Mouse (Mus musculus) R1 (cell line): ENCODE data around the gene Apln.

Experiments used
- DNase-seq: peaks from one replicate; pipeline ENCODE4 v3.0.0-alpha.2; 2018; ENCODE audit warnings: low read depth, low spot score

Gene Apln

DNA sequence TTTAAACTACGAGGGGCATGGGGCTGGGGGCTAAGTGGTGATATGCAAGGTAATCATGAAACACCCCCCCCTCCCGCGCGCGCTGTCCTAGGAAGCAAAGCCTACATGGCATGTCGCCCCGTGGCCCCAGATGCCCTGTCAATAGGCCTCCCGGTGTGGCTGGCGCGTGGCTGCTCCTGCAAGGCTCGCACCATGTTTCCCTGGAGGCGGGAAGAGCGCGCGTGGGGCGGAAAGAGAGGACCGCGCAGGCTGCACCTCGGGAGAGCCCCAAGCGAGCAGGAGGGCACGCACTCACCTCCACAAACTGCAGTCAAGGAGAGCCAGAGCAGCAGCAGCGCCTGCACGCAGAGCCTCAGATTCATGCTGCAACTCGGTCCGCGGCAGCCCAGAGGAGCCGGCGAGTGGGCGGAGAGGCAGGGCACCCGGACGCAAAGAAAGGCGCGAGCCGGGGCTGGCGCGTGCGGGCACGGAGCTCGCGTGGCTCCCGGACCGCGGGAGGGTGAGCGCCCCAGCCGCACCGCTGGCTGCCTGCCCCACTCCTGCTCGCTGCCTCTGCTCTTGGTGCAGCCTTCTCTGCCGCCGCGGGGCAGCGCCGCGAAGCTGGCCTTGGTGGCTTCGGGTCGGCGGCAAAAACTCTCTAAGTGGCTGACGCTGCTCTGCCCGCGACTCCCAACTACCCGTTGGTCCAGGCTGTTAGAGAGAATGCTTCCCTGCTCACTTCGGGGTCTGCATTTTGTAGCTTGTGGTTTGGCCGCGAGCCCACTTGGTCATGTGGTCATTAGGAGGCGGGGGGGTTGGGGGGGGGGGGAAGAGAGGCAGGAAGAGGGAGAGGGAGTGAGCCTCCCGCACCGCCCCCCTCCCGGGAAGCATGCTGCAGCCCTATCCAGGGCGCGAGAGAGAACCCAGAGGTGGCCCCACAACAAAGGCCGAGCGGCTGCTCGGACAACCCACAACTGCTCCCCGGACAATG lies at the start of gene Apln:
Apln (minus strand) TSS at position 710 of the 970 bp plus-strand sequence.
- no peak for DNase-seq

DNA sequence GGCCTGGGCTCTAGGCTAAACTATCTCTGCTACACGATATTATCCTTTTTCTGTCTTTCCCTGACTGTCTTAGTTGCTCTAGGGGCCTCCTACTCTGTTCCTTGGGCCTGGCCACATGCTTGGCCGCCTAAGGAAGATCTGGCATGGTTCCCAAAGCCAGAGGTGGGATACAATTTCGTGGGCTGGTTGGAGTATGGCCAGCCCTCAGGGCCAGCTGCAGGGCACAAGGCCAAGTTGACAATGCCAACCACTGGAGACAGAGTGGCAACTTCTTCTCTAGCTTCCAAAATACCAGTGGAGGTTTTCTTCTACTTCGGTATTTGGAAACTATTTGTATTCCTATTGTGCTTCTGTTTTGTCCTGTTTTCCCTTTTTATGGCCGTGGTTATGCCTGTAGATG lies 47.7 kb upstream of the Apln start:
- no peak for DNase-seq

DNA sequence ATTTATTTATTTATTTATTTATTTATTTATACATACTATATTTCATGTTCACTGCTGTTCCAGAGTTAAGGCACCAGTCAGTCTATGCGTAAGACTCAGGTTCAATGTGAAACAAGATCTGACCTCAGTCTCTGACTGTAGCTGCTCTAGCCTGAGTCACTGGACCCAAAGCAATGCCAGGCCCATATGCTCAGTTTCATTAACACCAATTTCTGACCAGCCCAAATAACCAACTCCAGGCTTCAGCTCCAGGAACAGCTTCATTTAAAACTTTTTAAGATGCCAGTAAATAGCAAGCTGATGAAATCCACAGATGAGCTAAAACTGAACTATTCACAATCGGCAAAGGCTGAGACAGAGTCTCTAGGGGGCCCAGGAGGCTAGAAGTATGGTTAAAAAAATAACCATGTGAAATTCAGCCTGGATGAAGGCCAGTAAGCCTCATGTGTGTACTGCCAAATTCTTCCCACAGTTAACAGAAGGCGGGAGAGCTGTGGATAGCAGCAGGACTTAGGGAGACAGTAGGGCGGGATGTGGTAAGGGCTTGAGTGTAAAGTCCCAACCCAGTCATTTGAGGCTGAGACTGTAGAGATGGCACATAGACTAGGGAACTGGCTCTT lies 42.3 kb upstream of the Apln start:
- DNase-seq = no peak

DNA sequence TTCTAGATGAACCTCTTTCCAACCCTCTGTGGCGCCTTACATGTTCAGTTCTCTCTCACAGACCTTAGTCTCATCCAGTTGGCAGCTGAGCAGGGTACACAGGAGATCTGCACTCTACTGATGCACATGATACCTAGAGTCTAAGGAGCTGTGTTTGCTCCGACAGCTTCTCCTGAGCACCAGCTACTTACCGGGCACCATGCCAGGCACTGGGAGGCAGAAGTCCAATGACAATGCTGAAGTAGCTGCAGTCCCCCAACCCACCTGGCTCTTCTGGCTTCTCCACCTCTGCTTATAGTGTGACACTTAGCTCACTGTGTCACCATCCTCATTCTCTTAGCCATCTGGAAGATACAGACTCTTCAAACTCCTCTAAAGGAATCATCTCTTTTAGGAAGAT lies 40.0 kb upstream of the Apln start:
- DNase-seq = no peak

DNA sequence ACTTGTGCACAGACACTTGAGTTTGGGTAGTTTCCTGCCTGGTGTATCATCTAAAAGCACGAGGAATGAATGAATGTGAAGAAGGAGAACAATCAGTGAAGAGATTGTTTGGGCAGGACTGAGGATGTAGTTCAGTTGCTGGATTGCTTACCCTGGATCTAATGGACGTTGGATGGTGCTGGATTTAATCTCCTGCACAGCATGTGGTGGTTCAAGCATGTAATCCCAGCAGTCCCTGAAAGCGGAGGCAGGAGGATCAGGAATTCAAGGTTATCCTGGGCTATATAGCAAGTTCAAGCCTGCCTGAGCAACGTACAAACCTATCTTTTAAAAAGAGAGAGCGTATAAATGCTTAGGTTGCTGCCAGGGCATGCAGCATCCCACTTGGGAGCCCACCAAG lies 37.7 kb upstream of the Apln start:
- peak; percentile 76 for DNase-seq

DNA sequence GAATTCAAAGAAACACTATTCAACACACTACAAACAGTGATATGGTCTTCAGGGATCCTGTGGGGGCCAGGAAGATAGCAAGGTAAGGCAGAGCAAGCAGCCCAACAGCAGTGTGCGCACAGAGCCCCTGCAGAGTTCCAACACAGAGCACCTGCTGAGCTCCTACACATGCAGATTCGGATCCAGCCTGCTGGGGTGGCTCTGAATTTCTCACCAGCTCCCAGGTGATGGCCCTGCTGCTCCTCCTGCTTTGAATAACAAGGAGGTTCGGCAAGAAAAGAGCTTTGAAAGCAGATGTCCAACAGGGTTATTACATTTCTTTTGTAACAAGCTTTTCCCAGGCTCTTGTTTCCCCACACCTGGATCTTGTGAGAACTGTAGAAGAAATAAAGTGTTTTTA lies 37.3 kb upstream of the Apln start:
- DNase-seq = peak; percentile 90

DNA sequence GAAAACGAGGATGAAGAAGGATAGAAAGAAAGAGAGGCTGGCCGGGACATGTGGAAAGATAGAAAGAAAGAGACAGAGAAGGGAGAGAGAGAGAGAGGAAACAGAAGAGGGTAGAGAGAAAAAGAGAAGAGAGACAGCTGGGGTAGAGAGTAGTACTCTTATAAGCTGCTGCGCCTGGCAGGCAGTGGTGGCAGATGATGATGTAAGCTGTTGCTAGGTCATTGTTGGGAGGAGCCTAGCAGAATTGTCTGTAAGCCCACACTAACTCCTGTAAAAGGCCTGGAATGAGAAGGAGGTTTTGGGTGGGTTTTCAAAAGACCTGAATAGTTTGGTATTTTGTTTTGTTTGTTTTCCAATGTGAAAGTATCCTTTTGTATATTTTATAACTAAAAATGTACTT lies 32.2 kb upstream of the Apln start:
- DNase-seq = peak; percentile 21

DNA sequence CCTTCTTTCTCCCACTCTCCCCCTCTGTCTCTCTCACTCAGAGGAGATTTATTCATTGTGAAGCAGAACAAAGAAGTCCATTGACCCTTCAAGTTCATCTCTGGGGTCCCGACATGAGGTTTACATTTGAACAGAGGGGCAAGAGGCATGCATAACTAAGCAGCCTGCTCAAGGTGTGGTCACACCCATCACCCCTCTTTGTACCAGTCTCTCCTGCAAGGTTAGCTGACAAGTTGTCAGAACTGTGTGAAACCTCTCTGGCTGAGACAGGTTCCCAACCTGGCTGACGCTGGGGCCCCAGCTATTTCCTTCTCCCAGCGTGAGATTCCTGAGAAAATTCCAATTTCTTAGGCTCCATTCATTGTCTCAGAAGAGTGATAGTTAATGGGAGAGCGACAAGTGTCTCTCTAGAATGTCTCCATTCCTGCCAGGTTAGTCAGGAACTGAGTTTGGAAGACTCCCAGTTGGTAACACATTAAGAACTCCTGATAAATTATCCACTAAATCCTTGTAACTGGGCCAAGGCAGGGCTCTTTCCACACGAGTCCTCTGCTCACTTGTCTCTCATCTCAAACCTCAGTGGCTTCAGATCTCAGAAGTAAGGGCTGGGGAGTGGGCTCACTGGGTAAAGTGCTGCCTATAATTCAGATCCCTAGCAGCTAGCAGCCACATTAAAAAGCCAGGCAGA lies 29.7 kb upstream of the Apln start:
- DNase-seq = peak; percentile 89

DNA sequence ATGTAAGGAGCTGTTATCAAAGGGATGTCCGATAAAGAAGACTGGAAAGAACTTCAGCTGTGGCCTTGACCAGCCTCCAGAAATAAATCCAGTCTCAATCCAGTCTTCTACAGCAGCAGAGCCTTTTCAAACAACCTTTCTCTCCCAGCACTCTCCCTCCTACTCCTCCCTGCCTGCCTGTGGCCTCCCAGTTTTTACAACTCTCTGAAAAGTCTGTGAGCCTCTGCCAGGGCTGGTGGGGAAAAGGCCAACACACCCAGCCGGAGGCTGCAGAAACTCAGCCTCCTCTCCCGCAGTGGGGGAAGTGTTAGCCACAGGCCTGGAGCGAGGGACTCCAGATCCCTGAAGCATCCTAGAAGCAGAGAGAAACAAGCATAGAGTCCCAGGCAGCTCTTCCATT lies 27.8 kb upstream of the Apln start:
- no peak for DNase-seq

DNA sequence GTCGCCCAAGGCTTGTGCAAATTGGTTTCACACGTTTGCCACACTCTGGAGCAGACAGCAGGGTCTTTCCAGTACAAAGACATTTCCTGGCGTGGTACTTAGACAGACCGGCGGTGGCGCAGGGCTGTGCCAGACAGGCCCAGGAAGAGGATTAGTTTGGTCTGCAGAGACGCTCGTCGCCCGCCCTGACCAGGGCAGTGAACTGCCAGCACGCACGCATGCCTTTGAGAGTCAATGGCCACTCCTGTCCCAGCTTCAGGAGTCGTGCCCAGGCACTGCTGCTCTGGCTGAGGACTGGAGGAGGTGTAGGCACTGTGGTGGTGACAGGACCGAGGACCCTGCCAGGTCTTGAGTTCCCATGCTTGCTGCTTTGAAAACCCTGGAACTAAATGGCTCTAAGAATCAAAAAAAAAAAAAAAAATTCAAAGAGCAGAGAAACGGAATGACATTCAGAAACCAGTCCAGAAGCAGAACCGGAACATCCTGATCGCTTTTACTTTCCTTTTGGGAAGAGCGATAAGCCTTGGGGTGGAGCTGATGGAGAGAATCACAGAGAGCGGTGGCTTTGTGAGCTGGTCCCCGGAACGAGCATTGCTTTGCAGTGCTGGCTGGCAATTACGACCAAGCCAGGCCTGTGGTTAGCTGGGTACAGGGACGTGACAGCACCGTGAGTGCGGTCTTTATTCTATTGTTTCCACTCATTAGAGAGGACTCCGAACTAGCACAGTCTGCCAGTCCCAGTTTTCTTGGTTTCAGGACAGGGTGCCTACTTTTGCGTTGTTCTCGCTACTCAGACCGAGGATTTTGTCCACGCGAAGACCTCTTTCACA lies 19.7 kb upstream of the Apln start:
- peak; percentile 28 for DNase-seq

DNA sequence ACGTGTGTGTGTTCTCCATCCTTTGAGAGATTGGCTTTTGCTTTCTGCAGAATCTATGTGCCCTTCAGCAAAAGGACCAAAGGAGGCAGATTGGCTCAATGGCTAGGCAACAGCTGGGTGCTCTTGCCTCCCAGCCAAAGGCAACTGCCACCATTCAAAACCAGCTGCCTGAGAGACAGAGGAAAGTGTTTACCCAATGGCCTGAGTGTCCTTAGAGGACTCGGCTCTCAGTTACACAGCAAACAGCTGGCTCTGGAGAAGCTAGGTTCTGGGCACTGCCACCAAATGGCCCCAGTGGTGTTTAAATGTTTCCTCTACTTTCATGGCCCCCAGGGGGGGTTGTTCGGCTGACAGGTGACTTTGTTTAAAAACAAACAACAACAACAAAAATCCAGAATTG lies 19.1 kb upstream of the Apln start:
- DNase-seq = no peak

DNA sequence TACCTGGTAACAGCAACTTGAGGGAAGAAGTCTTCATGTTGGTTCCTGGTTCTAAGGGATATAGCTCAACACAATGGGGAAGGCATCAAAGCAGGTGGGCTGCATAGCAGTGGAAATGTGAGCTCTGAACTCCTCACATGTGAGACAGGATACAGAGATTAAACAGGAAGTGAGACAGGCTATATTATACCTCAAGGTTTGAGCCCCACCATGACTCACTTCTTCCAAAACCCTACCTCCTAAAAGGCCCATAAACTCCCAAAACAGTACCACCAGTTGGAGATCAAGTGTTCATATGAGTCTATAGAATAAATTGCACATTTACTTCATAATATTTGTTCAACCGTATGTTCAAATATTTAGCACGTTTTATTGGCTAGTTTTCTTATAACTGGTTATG lies 11.7 kb upstream of the Apln start:
- no peak for DNase-seq

DNA sequence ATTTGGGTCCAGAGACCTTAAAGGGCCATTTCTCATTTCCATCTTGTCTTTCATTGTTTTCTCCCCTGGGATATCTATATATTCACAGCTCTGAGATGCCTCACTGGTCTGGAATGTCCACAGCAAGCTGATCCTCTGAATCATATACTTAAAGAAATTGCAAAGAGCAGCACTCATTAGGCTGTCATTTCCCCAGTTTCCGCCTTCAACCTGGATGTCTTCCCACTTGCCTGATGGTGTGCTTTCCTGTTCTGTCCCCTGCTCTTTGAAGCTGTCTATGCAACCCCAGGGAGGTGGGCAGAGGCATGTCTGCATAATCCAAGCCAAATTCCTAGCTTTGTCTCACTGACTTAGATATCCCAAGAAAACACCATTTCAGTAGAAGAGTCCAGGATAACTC lies 9.6 kb upstream of the Apln start:
- no peak for DNase-seq

DNA sequence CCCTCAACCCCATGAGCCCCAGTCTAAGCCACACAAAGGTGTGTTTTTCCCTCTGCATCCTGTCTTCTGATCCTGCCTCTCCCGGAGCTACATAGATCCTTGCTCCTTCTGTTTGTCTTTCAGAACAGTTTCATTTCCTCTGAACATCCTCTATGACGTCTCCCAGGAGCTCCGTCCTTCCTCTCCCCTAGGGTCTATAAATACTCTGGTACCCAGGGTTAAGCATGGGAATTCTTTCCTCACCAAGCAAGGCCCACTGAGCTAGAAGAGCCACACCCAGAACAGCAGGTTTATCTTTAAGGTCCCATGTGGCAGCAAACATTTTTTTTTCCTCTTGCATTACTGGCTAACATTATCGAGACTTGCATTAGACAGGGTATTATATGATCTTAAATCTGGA lies 8.1 kb upstream of the Apln start:
- DNase-seq = no peak

DNA sequence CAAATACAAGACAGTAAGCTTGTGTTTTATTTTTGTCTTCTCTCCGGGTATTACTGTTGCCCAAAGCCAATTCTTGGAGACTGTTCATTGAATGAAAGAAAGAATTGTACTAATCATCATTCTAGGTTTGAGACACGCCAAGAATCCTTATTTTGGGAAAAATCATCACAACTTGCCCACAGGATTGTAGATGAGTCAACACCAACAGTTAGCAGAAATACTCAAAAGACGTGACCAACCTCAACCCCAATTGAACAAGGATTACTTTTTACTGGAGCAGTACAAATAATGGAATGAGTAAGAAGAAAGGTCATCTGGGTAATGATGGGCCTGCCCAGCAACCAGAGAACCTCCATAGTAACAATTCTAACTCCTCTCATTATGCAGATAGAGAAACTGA lies 5.7 kb upstream of the Apln start:
- DNase-seq = no peak

DNA sequence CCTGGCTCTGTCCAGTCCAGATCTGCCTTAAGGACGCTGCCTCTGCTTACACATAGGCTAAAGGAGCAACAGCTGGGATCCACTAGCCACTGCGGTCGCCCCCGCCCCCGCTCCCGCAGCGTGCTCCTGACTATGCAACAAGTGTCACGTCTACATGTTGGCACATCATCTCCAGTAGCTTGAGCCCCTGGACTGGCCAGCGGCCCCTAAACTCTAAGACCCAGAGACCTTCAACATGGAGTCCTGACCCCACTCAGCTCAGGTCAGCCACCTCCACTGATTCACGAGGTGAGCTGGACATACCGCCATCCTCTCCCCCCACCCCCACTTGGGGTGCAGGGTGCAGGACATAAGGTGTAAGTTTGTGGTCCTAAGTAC lies 898 bp downstream of the Apln start:
- DNase-seq = no peak

DNA sequence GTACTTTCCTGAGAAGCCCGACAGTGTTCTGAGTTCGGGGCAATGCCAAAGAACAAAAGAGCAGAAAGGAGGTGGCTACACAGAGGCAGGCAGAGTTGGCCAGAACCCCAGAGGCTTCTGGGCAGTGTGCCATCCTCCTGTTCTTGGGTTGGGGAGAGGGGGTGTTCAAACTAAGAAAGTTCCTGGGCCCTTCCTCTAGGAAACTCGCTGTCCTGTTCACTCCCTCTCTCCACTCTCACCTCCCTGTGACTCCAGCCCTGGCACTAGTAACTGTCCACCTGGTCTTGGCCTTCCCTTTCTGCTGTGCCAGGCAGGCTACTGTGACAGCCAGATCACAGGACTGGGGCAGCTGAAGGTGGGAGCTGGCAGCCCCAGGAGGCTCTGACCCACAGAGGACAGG lies 1.6 kb downstream of the Apln start:
- no peak for DNase-seq

DNA sequence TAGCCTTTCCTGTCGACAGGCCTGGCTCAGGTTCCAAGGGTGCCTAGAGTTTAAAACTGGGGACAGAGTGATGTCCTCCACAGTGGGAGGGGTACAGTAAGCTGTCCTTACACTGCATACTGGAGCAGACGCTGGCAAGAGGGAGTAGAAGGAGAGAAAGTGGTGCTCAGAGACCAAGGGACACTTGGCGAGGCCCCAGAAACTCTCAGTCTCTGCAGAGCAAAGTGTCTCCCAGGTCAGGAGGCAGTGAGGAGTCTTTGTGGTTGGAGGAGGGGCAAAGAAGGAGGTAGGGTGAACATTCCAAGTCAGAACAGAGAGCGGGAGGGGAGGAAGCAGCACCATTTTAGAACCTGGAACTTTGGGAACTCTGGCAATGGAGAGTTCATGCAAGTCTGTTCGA lies 2.8 kb downstream of the Apln start:
- DNase-seq = no peak

DNA sequence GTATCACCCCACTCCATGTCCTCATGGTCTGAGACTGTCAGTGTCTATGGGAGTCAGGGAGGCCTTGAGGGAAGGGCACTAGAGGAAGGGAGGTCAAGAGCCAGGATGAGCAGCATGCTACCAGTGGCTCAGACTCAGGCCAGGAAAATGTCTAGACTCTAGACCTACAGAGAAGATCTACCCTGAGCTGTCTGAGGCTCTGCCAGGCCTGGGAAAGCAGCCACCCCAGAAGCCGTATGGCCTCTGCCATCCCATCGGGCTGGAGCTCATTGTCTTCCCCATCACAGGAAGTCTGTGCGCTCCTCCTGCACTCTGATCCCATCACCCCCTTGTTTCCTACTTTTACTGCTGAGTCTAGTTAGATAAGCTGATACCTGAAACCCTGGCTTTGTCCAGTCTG lies 4.1 kb downstream of the Apln start:
- no peak for DNase-seq

DNA sequence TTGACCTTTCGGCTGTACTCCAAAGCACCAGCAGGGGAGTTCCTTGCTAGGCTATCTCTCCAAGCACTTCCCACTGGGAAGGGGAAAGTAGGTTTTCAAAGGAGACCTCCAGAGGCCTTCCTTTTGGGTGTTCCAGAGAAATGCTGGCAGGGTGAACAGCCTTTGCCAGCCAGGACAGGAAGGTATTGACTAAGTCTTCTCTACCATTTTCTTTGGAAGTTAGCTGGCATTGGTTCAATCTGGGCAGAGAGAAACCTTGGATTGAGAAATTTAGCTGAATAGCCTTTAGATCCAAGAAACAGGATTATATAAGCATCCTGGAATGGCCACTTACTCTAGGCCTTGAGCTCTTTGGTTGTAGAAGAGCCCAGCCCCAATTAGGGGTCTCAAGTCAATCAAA lies 11.8 kb downstream of the Apln start:
- no peak for DNase-seq

DNA sequence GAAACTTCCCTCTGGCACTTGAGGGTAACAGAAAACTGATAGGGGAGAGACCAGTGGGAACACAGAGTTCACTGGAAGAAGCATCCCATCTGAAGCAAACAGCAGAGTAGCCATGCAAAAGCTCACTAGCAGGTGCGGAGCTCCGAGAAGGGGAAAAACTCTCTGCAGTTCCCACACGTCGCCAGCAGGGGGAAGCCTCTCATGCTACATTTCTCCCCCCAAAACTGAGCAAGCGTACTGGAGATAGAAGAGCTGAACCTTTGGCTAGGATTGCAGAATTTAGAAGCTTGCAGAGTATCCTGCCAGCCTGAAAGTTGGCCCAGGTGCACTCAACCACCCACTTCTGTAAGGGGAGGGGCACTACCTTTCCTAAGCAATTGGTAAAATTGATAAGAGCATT lies 14.7 kb downstream of the Apln start:
- peak; percentile 57 for DNase-seq

DNA sequence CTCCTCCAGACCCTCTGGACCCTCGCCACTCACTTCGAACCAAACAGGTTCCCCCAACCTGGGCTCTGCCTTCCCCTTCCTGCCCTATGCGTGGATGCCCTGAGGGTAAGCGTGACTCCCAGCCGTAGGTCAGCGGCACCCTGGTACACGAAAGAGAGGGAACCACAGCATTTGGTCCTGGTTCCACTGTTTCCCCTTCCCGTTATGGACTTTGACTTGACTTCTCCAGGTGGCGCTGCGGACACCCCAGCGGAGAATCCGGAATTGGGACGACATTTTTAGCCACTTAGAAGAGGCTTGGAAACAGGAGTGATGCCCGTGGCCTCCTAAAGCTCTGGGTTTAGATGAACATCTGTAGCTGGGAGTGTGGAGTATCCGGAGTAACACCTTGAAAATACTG lies 15.3 kb downstream of the Apln start:
- no peak for DNase-seq
